Mouse (Mus musculus) liver, embryonic 16.5 days (tissue): ENCODE measurements around the gene Fam160b1. TPM values are rescaled to one million over a fixed set of nuclear protein-coding genes. Genes with fewer than 3 reads are reported as not detected.
A peak's percentile ranks its signal among the peaks of the same experiment; 100 is the strongest.

Source experiments
- ATAC-seq: fragments of 200-750 bp; cut with Nextera tagmentation; 2 replicates; pipeline ENCODE4 v1.8.0; 2017; ENCODE audit warnings: low read depth, mild to moderate bottlenecking, moderate number of reproducible peaks, moderate library complexity
- H3K27ac ChIP-seq: fragments of 300-500 bp; sonication (generic); 2 replicates; pipeline ENCODE4 v1.5.1; 2014; ENCODE audit warnings: mild to moderate bottlenecking, low read length
- H3K27me3 ChIP-seq: fragments of 300-500 bp; sonication (generic); 2 replicates; pipeline ENCODE4 v1.6.1; 2014; ENCODE audit warnings: low read depth, low read length, mixed read lengths; ENCODE audit not compliant: control insufficient read depth, insufficient read depth
- H3K36me3 ChIP-seq: fragments of 300-500 bp; sonication (generic); 2 replicates; pipeline ENCODE4 v1.6.1; 2014; ENCODE audit warnings: mild to moderate bottlenecking; ENCODE audit not compliant: control insufficient read depth, insufficient read depth
- H3K4me1 ChIP-seq: fragments of 300-500 bp; sonication (generic); 2 replicates; pipeline ENCODE4 v1.6.1; 2014; ENCODE audit warnings: low read depth, low read length, mixed read lengths; ENCODE audit not compliant: control insufficient read depth
- H3K4me2 ChIP-seq: fragments of 300-500 bp; sonication (generic); 2 replicates; pipeline ENCODE4 v1.6.1; 2014; ENCODE audit warnings: low read depth, low read length, mixed read lengths
- H3K4me3 ChIP-seq: fragments of 300-500 bp; sonication (generic); 2 replicates; pipeline ENCODE4 v1.5.1; 2014; ENCODE audit warnings: low read depth, mild to moderate bottlenecking, low read length
- H3K9ac ChIP-seq: fragments of 300-500 bp; sonication (generic); 2 replicates; pipeline ENCODE4 v1.6.1; 2014; ENCODE audit warnings: low read depth, low read length
- H3K9me3 ChIP-seq: fragments of 300-500 bp; sonication (generic); replicated peaks from 2 replicates; pipeline ENCODE4 v1.6.1; 2016; ENCODE audit warnings: low read length; ENCODE audit not compliant: control insufficient read depth
- WGBS: fragments of 180-500 bp; shearing (Covaris S2); extraction: QIAGEN DNeasy Blood & Tissue Kit; methylation state at CpG from one replicate; pipeline ENCODE4 v1.1.7; 2014; ENCODE audit not compliant: insufficient replicate concordance; 5-methylcytosine and 5-hydroxymethylcytosine counted together
- polyA plus RNA-seq: library from polyadenylated mRNA; unstranded; fragments of >200 nt; fragmentation: Nextera tagmentation; extraction: Ambion mirVana; gene quantifications from 2 replicates; pipeline ENCODE4 v1.2.1, GENCODE M21; 2015

Fam160b1 gene
- polyA plus RNA-seq, 1 experiment from 2014 or later: 7.2 TPM

GRCm38 (mm10) chr19:57367849-57368387 lies 7.4 kb downstream of the Fam160b1 start:
- WGBS: 53% methylated on average over 11 of the region's 11 CpGs
- Histone ChIP-seq H3K9me3 (no peaks in the 10 kb centered on the region), H3K36me3 (peaks cover 10% of the 10 kb centered on the region), H3K4me3 (no peak overlapping the region), H3K4me2 (0 out of 2 replicates have a peak overlapping the region, but pooled peaks have one; percentile 13), H3K27ac (peak overlapping the region; percentile 61), H3K9ac (no peak overlapping the region), H3K27me3 (no peaks in the 10 kb centered on the region), H3K4me1 (peaks cover 48% of the 10 kb centered on the region)
- peak; percentile 28; the same call in 1 of the 2 replicates for ATAC-seq

- H3K4me2 ChIP-seq: no peak overlapping the region
- H3K27me3 ChIP-seq: no peaks in the 10 kb centered on the region
- WGBS: 74% methylated on average over 8 of the region's 8 CpGs
- no peaks in the 10 kb centered on the region for H3K9me3 ChIP-seq
- no peak overlapping the region for H3K9ac ChIP-seq
- no peak for ATAC-seq
- H3K27ac ChIP-seq: no peak overlapping the region
- no peak overlapping the region for H3K4me3 ChIP-seq
- peaks cover 6% of the 10 kb centered on the region for H3K4me1 ChIP-seq
- H3K36me3 ChIP-seq: peaks cover 37% of the 10 kb centered on the region
Measured at GRCm38 (mm10) chr19:57373276-57373811, 12.9 kb downstream of the Fam160b1 start.

- no peak overlapping the region for H3K4me3 ChIP-seq
- no peaks in the 10 kb centered on the region for H3K4me1 ChIP-seq
- ATAC-seq: no peak; the same call in 1 of the 2 replicates
- no peaks in the 10 kb centered on the region for H3K27me3 ChIP-seq
- WGBS: 75% methylated on average over 5 of the region's 5 CpGs
- H3K36me3 ChIP-seq: peaks cover 47% of the 10 kb centered on the region
- no peaks in the 10 kb centered on the region for H3K9me3 ChIP-seq
- H3K4me2 ChIP-seq: no peak overlapping the region
- no peak overlapping the region for H3K27ac ChIP-seq
- no peak overlapping the region for H3K9ac ChIP-seq
Measured at GRCm38 (mm10) chr19:57375161-57375560, 14.7 kb downstream of the Fam160b1 start.

GRCm38 (mm10) chr19:57375746-57376145 lies 15.3 kb downstream of the Fam160b1 start:
- Histone ChIP-seq H3K4me3 (no peak overlapping the region), H3K27ac (no peak overlapping the region), H3K4me1 (no peaks in the 10 kb centered on the region), H3K36me3 (peaks cover 50% of the 10 kb centered on the region), H3K9ac (no peak overlapping the region), H3K27me3 (no peaks in the 10 kb centered on the region), H3K9me3 (no peaks in the 10 kb centered on the region), H3K4me2 (no peak overlapping the region)
- ATAC-seq: no peak
- 88% methylated on average over 11 of the region's 11 CpGs for WGBS

- no peak overlapping the region for H3K9ac ChIP-seq
- H3K4me2 ChIP-seq: no peak overlapping the region
- no peak overlapping the region for H3K27ac ChIP-seq
- H3K27me3 ChIP-seq: no peaks in the 10 kb centered on the region
- H3K9me3 ChIP-seq: no peaks in the 10 kb centered on the region
- no peaks in the 10 kb centered on the region for H3K4me1 ChIP-seq
- 81% methylated on average over 14 of the region's 14 CpGs for WGBS
- peaks cover 55% of the 10 kb centered on the region for H3K36me3 ChIP-seq
- no peak overlapping the region for H3K4me3 ChIP-seq
- peak; percentile 27; the same call in 1 of the 2 replicates for ATAC-seq
Measured at GRCm38 (mm10) chr19:57377043-57377703, 16.7 kb downstream of the Fam160b1 start.

- WGBS: 88% methylated on average over 17 of the region's 17 CpGs
- Histone ChIP-seq H3K9ac (no peak overlapping the region), H3K4me2 (no peak overlapping the region), H3K27ac (no peak overlapping the region), H3K27me3 (no peaks in the 10 kb centered on the region), H3K9me3 (no peaks in the 10 kb centered on the region), H3K4me1 (no peaks in the 10 kb centered on the region), H3K4me3 (no peak overlapping the region), H3K36me3 (peaks cover 56% of the 10 kb centered on the region)
- ATAC-seq: no peak
Measured at GRCm38 (mm10) chr19:57386176-57386693, 25.8 kb downstream of the Fam160b1 start.

GRCm38 (mm10) chr19:57391545-57391944 lies 31.1 kb downstream of the Fam160b1 start:
- Histone ChIP-seq H3K4me1 (peaks cover 5% of the 10 kb centered on the region), H3K27ac (no peak overlapping the region), H3K36me3 (peaks cover 27% of the 10 kb centered on the region), H3K27me3 (no peaks in the 10 kb centered on the region), H3K9me3 (no peaks in the 10 kb centered on the region), H3K4me2 (no peak overlapping the region), H3K9ac (no peak overlapping the region), H3K4me3 (no peak overlapping the region)
- WGBS: 83% methylated on average over 3 of the region's 3 CpGs
- no peak for ATAC-seq

- ATAC-seq: no peak
- Histone ChIP-seq H3K9me3 (no peaks in the 10 kb centered on the region), H3K27ac (no peak overlapping the region), H3K4me1 (peaks cover 7% of the 10 kb centered on the region), H3K27me3 (no peaks in the 10 kb centered on the region), H3K4me3 (no peak overlapping the region), H3K4me2 (no peak overlapping the region), H3K9ac (no peak overlapping the region), H3K36me3 (peaks cover 11% of the 10 kb centered on the region; the same call in 1 of the 2 replicates)
- 39% methylated on average over 6 of the region's 6 CpGs for WGBS
Measured at GRCm38 (mm10) chr19:57393357-57393957, 33.0 kb downstream of the Fam160b1 start.
